Mouse (Mus musculus): ENCODE data around the gene Kdm5b.
"Not testable (repeated sequence)": the region's sequence is repeated elsewhere in the genome, so short reads cannot be mapped to it uniquely, and the experiment has no call there.

GRCm38 (mm10) chr1:134517841-134518240, 42.1 kb upstream of the Kdm5b start:
- TF ChIP-seq POLR2A (IDR thresholded peaks at IDR 0.05; ENCODE audit: borderline replicate concordance, control insufficient read depth, low read depth, low read length); CTCF (IDR thresholded peaks at IDR 0.05; ENCODE audit: control insufficient read depth, insufficient read depth, low read length): not testable (repeated sequence)

Measured in bone marrow, adult 2 months (tissue).